Mouse (Mus musculus): ENCODE results near the gene Dnmt3b.
"Not testable (repeated sequence)": the region's sequence is repeated elsewhere in the genome, so short reads cannot be mapped to it uniquely, and the experiment has no call there.

The Dnmt3b gene

DNA sequence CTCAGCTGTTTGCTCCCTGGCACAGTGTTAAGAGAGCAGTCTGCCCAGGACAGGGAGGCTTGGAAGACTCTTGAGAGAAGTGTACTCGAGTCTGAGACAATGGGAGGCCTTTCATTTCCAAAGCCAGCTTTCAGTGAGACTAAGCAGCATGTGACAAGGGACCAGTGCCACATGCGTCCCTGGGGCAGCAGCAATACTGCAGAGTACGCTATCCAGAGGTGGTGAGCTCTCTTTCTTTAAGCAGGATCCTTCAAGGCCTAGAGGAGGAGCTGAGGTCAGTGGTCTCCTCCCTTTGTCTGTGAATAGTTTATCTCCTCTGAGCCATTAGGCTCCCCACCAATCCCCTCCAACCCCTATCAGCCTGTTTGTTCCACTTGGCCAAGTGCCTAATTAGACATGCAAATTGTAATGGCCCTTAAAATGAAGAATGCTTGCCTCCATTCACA lies 63.4 kb downstream of the Dnmt3b start:
- DNase-seq (ENCODE audit: low spot score in 2 of 2), result peak; percentile 13 to 37

DNA sequence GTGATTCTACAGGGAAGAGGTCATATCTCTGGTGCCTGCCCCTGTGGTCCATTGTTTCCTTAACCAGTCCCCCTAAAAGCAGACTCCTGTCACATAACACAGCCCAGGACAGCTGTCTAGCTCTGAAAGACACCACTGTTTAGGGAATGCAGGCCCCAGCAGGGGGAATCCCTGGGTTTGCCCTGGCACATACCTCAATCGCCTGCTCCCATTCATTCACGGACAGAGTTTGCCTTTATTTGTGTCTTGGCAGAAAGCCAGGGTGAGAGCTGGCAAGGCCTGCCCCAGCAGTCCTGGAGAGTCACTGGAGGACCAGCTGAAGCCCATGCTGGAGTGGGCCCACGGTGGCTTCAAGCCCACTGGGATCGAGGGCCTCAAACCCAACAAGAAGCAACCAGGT lies 64.0 kb downstream of the Dnmt3b start:
- peak; percentile 47 to 69 for DNase-seq (ENCODE audit: low spot score in 2 of 2)

DNA sequence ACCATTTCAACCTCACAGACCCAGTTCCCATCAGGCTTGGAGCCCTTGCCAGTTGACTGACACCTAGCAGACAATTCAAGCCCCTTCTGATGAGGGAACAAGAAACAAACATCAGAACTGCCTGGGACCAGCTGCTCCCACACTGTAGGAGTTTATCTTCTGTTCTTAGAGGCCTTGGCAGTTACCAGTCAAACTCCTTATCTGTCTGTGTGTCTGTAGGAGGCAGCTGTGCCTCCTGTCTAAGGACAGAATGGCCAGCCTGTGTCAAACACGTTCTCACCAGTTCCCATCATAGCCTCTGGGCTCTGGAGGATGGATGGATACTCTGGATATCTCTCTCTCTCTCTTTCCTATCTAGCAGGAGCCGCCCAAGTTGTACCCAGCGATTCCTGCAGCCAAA lies 68.6 kb downstream of the Dnmt3b start:
- DNase-seq (ENCODE audit: low spot score in 2 of 2), result not testable (repeated sequence)

DNA sequence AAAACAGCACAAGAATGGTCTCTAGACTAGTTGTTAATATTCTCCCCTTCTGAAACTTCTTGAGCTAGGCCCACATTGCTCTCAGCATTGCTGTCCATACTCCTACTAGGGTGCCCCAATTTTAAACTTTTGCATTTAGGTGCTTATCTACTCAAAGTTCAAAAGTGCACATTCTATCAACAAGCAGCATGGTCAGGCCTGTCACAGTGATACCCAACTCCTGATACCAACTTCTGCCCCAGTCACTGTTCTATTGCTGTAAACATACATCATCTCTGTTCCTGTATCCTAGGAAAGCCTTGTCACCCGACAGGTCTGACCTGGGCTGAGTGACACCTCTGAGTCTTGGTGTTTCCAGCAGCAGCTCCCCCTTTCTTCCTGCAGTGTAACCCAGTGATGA lies 73.8 kb downstream of the Dnmt3b start:
- no peak for DNase-seq (ENCODE audit: low spot score in 2 of 2)

DNA sequence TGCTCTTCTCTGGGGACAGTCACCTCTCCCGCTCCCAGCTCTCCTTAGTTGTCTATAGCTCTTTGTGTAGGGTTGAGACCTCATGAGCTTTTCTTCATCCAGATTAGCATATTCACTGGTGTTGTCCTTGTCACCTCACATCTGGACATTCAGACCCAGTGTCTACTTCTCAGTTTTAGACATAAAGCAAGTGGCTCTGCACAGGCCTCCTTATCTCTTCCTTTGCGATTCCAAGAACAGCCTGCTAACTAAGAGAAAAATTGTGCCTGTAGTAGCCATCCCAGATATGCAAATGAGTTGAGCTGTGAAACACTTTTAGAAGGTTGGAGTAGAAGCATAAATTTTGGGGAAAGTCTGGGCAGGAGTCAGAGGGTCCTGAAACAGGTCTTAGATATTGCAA lies 75.2 kb downstream of the Dnmt3b start:
- DNase-seq (ENCODE audit: low spot score in 2 of 2), result no peak

DNA sequence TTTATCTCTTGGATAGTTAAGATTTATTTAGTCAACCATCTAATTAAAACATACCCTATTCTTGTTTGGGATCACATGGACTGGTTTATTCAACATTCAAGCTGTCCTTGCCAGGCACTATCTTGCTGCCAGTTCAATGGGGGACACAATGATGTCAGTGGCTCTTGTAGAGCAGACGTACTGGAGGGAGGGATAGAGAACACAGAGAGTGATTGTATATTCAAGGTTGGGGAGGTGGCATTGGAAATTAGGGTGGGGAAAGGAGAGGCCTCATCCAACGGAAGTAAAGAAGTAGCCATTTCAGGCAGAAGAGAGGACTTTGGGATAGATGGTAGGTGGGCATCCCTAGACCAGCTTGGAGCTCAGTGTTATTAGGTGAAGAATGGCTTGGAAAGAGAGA lies 75.6 kb downstream of the Dnmt3b start:
- DNase-seq (ENCODE audit: low spot score in 2 of 2), result no peak

DNA sequence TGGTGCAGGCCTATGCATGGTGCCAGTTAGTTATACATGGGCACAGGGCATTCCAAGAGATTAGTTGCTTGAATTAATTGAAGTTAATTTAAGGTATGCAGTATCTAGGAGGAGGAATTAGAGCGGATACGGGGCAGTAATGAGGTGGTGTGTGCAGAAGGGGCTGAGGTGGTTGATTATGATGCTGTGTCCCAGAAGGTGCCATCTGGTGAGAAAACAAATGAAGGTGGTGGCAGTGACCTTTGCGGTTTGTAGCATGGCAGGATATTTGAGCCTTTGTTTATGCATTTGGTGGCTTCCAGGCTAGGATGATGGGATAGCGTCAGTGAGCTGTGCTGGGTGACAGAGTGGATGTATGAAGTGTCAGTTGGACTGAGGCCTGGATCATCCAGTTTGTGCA lies 76.0 kb downstream of the Dnmt3b start:
- no peak for DNase-seq (ENCODE audit: low spot score in 2 of 2)

DNA sequence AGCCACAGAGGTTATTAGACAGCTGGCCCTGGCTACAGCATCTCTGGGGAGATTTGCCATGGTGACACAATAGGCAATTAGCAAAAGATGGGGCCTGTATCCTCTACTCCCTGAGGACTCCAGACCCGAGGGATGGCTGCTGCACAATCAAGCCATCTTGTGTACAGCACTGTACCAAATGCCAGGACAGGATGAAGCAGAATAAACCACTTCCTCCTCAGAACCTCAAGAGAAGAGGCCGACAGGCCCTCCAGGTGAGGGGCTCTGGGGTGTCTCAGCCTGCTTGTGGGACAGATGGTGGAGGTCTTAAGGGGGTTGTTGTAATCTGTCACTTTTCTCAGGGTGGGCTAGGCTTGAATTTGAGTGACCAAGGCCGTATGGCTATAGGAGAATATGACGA lies 84.8 kb downstream of the Dnmt3b start:
- DNase-seq (ENCODE audit: low spot score in 2 of 2), result no peak

Measured in frontal cortex, postnatal 14 days (tissue).